Mouse (Mus musculus): ENCODE results near the gene Tmem259.
"Not testable (repeated sequence)": the region's sequence is repeated elsewhere in the genome, so short reads cannot be mapped to it uniquely, and the experiment has no call there.

The Tmem259 gene

DNA sequence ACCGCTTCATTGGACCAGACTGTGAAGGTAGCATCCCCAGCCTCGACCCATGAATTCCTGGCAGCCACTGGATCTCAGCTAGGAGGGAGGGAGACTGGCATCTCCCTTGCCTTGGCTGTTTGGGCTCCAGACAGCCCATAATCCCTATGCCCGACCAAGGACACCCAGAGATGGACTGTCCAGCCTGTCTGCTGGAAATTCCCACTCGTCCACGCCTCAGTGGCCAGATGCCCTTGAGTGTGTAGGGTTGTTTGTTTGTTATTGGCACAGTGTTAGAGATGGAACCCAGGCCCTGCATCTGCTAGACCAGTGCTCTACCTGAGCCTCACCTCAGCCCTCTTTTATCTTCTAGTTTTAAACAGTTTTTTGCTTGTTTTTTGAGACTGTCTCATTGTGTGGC, 18.8 kb downstream of the Tmem259 start:
- no peak for DNase-seq (ENCODE audit: low spot score in 2 of 2)

DNA sequence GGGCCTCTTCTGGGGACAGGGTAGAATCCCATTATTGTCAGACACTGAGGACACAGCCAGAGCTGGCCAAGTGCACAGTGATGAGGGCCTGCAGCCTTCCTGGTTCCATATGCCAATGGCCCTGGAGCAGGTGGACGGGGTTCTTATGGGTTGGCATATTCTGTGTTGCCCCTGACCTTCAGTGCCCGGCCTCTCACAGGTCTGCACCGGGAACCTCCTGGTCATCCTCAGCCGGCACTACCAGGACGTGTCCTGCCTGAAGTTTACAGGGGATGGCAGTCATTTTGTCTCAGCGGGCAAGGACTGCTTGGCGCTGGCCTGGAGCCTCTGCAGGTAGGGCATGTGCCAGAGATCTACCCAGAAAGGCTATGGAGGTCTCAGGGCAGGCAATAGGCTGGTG, 19.4 kb downstream of the Tmem259 start:
- DNase-seq (ENCODE audit: low spot score in 2 of 2): no peak

- no peak for DNase-seq (ENCODE audit: low spot score in 2 of 2)
These were observed 23.3 kb downstream of the Tmem259 start for GRCm38 (mm10) chr10:79960671-79961294.

GRCm38 (mm10) chr10:79959847-79960601, 24.1 kb downstream of the Tmem259 start, which contains the start of gene Wdr18:
TSS of gene Wdr18 (plus strand) at chr10:79960152.
- DNase-seq (ENCODE audit: low spot score in 2 of 2): peak; percentile 99 to 100

DNA sequence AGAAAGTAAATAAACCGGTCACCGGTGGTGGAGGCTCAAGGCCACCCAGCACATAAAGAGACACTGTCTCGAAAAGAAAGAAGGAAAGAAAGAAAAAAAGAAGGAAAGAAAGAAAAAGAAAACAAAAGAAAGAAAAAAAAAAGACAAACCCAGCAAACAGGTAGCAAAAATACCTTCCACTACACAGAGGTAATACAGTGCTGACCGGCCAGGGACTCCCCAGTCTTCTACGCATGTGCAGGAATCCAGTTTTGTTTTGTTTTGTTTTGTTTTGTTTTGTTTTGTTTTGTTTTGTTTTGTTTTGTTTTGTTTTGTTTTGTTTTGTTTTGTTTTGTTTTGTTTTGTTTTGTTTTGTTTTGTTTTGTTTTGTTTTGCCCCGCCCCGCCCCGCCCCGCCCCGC, 24.7 kb downstream of the Tmem259 start:
- not testable (repeated sequence) for DNase-seq (ENCODE audit: low spot score in 2 of 2)

DNA sequence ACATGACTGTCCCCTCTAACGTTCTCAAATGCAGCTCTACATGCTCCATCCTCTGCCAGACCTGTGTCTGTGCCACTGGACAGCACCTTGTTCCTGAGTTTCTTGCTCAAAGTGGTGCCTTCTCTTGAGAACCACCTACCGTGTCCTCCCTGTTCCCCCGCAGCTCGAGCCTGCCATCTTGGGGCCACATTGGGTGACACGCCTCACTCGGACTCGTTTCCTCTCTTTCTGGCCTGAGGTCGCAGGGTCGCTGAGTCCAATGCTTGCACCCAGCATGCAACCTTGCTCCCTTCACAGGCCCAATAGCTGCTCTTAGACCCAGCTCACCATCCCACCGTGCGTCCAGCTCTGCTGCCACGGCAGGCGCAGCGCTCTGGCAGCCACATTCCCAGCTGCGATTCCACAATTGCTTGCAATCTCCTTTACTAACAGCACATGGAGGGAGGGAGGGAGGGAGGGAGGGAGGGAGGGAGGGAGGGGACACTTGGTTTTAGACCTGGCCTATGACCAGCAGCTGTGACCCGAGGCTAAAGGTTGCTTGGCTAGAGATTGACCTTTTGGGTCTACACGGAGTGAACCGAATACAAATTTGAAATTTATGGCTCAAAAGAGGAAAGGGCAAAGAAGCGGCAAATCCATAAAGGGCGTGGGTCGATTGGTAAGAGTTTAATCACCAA, 25.9 kb downstream of the Tmem259 start:
- peak; percentile 56 to 69 for DNase-seq (ENCODE audit: low spot score in 2 of 2)

DNA sequence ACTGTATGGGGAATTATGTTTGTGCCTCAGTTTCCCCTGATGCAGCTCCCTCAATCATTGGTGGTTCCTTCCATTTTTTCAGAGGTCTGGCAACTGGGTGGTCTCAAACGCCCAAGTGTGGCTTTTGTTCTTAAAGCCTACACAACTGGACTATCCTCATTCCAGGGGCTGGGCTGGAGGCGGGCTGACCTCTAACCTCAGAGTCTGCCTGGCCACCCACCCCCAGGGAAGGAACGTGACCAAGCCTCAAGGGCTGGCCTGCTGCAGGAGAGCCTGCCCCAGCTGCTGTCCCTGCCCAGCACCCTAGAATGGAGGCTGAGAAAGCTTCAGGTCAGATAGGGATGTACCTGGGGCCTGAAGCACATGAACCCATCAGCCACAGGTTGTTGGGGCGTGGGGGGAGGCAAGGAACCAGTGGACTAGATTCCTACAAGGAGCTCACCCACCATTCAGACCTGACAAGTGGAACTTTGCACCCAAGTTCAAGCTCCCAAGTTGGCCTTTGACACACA, 27.4 kb downstream of the Tmem259 start:
- no peak for DNase-seq (ENCODE audit: low spot score in 2 of 2)

DNA sequence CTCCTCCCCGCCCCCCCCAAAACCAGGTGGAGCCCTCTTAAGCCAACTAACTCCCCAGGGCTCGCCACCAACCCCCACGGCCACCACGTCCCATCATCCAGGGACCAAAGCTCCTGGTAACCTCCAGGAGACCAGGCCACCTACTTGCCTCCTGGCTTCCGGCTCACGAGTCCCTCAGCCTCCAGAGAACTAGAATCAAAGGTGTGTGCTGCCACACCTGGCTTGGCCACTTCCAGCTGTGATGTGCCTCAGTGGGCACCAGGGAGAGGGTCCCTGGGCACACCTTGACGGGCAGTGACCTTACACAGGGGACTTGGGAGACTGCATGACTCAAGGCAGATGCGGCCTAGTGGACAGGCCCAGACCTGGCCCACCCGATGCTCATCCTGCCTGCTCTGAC, 28.4 kb downstream of the Tmem259 start:
- no peak for DNase-seq (ENCODE audit: low spot score in 2 of 2)

DNA sequence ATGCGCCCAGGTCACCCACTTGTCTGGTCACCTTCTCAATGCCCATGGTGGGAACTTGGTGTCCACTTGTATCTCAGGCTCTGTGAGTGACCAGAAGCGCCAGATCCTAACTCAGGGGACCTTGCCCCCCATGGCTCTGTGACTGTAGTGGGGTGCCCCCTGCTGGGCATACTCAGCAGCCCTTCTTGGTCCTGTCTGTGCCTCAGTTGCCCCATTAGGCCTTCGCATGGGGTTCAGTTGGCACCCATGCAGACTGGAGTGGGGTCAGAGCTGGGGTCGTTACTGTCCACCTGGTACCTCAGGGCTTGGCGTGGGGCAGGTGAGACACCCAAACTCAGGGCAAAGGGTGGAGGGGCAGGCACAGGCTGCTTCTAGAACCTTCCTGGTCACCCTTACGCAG, 30.2 kb downstream of the Tmem259 start:
- no peak for DNase-seq (ENCODE audit: low spot score in 2 of 2)

DNA sequence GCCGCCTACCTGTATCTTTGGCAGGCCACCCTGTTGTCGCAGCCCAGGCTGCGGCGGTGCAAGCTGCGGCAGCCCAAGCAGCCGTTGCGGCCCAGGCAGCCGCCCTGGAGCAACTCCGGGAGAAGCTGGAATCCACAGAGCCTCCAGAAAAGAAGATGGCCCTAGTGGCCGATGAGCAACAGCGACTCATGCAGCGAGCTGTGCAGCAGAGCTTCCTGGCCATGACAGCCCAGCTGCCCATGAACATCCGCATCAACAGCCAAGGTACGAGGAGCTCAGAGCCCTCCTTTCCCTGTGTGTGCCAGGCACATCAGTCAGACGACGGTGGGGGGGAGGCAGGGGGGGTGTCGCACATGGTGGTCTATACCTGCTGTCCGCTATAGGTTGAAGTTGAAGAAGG, 33.5 kb downstream of the Tmem259 start:
- DNase-seq (ENCODE audit: low spot score in 2 of 2): no peak

GRCm38 (mm10) chr10:79949873-79950272, 34.3 kb downstream of the Tmem259 start:
- no peak for DNase-seq (ENCODE audit: low spot score in 2 of 2)

DNA sequence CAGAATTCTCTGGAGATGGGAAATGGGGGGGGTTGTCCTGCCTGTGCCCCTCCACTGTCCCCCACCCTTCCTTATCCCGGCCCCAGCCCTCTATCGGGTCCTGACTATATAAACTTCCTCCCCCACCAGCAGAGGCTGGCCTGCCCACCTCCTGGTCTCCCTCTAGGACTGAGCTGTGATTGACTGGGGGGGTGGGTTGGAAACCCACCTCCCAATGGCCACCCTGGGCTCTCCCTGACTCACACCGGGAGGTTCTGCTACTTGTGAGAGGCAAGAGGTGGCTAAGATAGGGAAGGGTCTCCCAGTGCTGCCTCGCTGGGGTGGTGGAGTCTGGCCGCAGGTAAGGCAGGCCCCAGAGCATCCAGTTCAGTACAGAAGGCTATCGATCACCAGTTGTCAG, 36.6 kb downstream of the Tmem259 start:
- DNase-seq (ENCODE audit: low spot score in 2 of 2): no peak

DNA sequence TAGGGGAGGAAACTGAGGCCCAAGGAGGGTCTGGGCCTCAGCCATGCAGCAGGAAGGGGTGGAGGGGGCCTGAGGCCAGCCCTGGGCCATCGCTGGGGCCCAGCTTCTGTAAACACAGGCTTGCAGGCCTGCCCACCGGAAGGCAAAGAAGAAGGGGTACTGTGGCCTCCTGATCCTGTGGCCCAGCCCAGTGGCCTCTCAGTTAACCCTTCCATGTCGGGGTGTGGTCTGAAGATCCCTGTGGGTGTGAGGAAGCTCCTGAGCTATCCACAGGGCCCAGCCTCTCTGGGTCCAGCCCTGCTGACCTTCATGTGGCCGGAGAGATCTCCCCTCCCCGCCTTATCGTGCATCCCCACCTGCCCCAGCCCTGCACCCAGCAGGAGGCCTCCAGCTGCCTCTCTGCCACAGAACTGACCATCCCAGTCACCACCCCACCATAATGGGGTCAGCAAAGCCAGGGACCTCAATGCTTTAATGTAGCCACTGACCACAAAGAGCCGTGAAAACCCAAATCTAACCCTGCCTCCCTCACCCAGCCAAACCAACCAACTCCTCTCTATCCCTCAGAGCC, 37.3 kb downstream of the Tmem259 start:
- no peak for DNase-seq (ENCODE audit: low spot score in 2 of 2)

- DNase-seq (ENCODE audit: low spot score in 2 of 2): no peak
These were observed 38.5 kb downstream of the Tmem259 start for GRCm38 (mm10) chr10:79945507-79946234.

DNA sequence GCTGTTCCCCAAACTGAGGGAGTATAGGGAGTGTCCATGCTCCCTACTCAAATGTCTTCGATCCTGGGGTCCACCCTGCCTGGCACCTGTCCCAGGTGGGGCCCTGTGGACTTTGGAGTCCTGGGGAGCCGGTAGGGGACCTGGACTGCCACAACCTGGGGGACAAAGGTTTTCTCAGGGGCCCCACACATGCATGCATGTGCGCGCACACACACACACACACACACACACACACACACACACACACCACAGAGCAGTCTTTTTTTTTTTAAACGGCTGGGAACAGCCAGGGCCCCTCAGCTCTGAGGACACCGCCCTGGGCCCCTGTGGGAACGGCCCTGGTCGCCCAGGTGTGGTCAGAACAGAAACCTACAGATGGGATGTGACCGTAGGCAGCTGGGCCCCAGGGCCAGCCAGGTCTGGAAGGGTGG, 40.6 kb downstream of the Tmem259 start:
- DNase-seq (ENCODE audit: low spot score in 2 of 2): no peak

DNA sequence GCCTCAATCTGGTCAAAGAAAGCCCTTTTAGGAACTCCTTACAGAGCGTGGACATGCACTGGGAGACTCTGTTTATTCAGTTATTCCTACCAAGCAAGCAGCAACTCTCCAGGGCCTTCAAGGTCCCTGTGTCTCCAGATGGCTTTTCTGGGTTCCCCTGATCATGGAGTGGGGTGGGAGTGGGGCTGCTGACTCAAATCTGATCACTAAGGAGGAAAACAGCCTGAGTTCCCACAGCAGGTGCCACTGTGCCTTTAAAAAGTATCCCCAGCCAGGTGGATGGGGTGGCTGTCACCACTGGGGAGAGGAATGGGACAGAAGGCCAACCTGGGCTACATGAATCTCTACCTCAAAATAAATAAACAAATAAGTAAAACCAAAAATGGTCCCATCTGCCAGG, 41.1 kb downstream of the Tmem259 start:
- no peak for DNase-seq (ENCODE audit: low spot score in 2 of 2)

GRCm38 (mm10) chr10:79940749-79941148, 43.4 kb downstream of the Tmem259 start:
- no peak for DNase-seq (ENCODE audit: low spot score in 2 of 2)

DNA sequence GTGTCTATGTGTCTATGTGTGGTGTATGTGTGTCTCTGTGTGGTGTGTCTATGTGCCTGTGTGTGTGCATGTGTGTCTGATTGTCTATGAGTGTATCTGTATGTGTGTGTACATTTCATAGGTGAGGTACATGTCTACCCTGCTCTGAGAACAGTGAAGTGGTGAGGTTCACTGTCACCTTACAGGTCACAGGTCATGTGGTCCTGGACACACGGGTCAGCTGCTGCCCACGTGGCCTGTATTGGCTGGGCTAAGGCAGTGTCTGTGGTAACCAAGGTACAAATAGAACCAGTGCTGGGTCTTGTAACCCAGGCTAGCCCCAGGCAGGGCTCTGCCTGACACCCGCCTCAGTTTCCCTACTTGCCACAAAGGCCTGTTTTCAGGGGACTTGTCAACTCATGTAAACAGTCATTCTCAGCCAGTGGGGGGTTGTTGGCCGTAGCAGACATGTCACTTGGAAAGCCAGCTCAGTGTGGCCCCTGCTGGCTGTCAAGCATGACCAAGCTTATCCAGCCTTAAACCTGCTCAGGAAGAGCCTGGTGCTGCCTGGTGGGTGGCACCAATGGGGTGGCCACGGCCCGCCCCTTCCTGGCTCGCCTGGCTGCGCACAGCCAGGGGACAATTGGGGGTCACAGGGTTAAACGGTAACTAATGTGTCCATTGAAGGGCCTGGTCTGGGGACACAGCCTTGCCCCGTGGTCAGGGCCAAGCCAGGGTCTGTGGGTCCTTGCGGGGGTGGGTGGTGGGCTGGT, 46.2 kb downstream of the Tmem259 start:
- DNase-seq (ENCODE audit: low spot score in 2 of 2): no peak

DNA sequence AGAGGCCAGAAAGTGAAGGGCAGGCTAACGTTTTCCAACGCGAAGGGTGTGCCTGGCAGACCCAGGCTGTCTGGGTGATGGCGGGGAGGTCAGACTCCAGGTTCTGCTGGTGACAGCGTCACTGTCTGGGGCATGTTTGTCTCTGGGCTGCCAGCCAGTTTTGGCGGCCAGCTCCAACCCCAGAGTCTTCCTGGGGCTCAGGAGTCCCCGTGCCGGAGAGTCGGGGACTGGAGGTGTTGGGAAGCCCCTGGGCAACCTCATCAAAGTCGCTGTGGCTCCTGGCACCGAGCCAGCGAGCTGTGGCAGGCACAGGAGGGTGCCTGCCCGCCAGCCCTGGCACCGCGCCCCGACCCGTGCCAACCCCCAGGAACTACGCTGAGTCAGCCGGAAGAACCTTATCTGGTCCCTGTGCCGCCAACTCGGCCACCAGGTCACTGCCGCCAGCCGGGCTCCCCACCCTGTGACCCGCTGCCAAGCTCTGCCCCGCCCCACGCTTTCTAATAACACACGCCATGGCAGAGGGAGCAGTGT, 47.2 kb downstream of the Tmem259 start:
- no peak for DNase-seq (ENCODE audit: low spot score in 2 of 2)

- DNase-seq (ENCODE audit: low spot score in 2 of 2): no peak
These were observed 47.7 kb downstream of the Tmem259 start for GRCm38 (mm10) chr10:79936284-79936910.

All from frontal cortex, postnatal 14 days (tissue).